In the genomic region with DNA sequence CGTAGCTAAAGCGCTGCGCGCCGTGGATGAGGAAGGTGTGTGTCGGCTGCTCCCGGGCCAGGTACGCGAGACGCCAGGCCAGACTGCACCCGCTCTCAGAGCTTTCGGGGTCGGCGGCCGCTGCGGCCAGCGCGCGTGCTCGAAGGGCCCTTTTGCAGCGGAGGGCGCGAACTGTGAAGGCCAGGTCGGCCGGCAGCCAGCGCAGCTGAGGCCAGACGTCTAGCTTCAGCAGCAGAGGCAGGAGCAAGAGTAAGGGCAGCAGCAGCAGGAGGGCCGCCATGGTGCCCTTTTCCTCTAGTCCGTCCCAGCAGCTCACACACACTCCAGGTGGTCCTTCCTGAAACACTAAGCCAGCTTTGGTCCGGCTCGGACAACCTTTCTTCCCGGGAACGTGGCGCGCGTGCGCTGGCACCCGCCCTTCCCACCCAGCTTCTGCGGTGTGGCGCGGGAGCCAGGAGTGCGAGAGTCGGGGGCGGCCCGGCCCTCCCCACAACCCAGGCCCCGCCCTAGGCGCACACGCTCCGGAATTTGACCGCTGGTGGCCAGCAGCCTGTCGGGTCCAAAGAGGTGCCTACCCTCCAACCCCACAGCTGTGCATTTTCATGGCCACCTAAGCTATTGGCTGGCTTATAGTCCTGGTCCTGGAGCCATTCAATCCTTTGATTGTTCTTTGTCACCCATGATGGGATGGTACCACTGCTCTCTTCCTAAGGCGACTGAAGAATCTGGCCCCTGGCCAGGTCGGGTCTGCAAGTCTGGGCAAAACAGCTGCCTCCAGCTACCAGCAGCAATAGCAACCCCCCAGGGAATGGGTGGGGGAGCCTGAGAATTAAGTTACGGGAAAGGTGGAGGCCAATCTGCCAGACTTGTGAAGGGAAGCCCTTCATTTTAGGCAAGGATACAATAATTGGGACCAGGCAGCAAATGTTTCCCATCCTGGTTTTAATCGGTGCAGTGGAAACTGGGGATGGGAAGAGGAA, we compare ENCODE assay signal across 8 mouse cellular contexts. TPM values are rescaled to one million over a fixed set of nuclear protein-coding genes. Genes with fewer than 3 reads are reported as not detected.
DNase-seq lines count a peak whose midpoint lies in the region; ATAC-seq and TF ChIP-seq lines count a peak whose summit lies in the region.

A gene (minus strand): TSS at position 428 of the 980 bp plus-strand sequence.

- peak within 1 kb of the TSS; percentile 96 for H3K4me2 ChIP-seq in intestine, postnatal 0 days (replicated peaks; ENCODE audit: low read depth)
- H3K4me2 ChIP-seq in liver, embryonic 12.5 days, result peak within 1 kb of the TSS; percentile 74
- peak within 1 kb of the TSS; percentile 98 for H3K4me2 ChIP-seq in neural tube, embryonic 12.5 days (replicated peaks)

- peaks cover 38% of the 10 kb centered on the region for H3K36me3 ChIP-seq in intestine, postnatal 0 days (ENCODE audit: control insufficient read depth, insufficient read depth)
- peaks cover 44% of the 10 kb centered on the region for H3K36me3 ChIP-seq in liver, embryonic 12.5 days
- H3K36me3 ChIP-seq in neural tube, embryonic 12.5 days, result peaks cover 62% of the 10 kb centered on the region

- 2% methylated on average over 54 of the region's 55 CpGs for WGBS in intestine, postnatal 0 days
- WGBS in liver, embryonic 12.5 days (ENCODE audit: insufficient replicate concordance), result 4% methylated on average over 55 of the region's 55 CpGs
- WGBS in neural tube, embryonic 12.5 days, result 1% methylated on average over 55 of the region's 55 CpGs

- H3K9me3 ChIP-seq in intestine, postnatal 0 days (ENCODE audit: control insufficient read depth), result no peaks in the 10 kb centered on the region
- H3K9me3 ChIP-seq in liver, embryonic 12.5 days (replicated peaks), result no peaks in the 10 kb centered on the region
- no peaks in the 10 kb centered on the region for H3K9me3 ChIP-seq in neural tube, embryonic 12.5 days

- peak within 1 kb of the TSS; percentile 37 for H3K9ac ChIP-seq in intestine, postnatal 0 days (ENCODE audit: low read depth, low read length)
- H3K9ac ChIP-seq in liver, embryonic 12.5 days, result peak within 1 kb of the TSS; percentile 8; the same call in 1 of the 2 replicates
- peak within 1 kb of the TSS; percentile 81 for H3K9ac ChIP-seq in neural tube, embryonic 12.5 days

- TF ChIP-seq CTCF in left cerebral cortex, adult 2 months (IDR thresholded peaks at IDR 0.05), result no peak
- TF ChIP-seq CTCF in cortical plate, adult 2 months (IDR thresholded peaks at IDR 0.05; ENCODE audit: extremely low read depth, insufficient read depth, low read length), result no peak
- TF ChIP-seq CTCF in intestine, postnatal 0 days (IDR thresholded peaks at IDR 0.05; ENCODE audit: low read depth), result no peak

- TF ChIP-seq POLR2A in cortical plate, adult 2 months (IDR thresholded peaks at IDR 0.05; ENCODE audit: extremely low read depth, insufficient read depth, low read length), result no peak

- peak; percentile 36 for ATAC-seq in intestine, postnatal 0 days
- peak; percentile 35; the same call in 1 of the 2 replicates for ATAC-seq in liver, embryonic 12.5 days
- ATAC-seq in neural tube, embryonic 12.5 days (ENCODE audit: low FRiP score, low read depth), result peak; percentile 51

- H3K27me3 ChIP-seq in intestine, postnatal 0 days (replicated peaks; ENCODE audit: control insufficient read depth, insufficient read depth, low read length), result no peaks in the 10 kb centered on the region
- H3K27me3 ChIP-seq in liver, embryonic 12.5 days (replicated peaks), result peaks cover 43% of the 10 kb centered on the region
- H3K27me3 ChIP-seq in neural tube, embryonic 12.5 days (replicated peaks), result no peaks in the 10 kb centered on the region

- H3K4me3 ChIP-seq in left cerebral cortex, adult 2 months, result peak within 1 kb of the TSS; percentile 60
- peak within 1 kb of the TSS; percentile 44 for H3K4me3 ChIP-seq in cortical plate, adult 2 months (ENCODE audit: insufficient read depth, low read length)
- H3K4me3 ChIP-seq in intestine, postnatal 0 days (ENCODE audit: low read depth, low read length), result peak within 1 kb of the TSS; percentile 56
- peak within 1 kb of the TSS; percentile 55 for H3K4me3 ChIP-seq in liver, embryonic 12.5 days
- peak within 1 kb of the TSS; percentile 65 for H3K4me3 ChIP-seq in neural tube, embryonic 12.5 days

- intact Hi-C loops in left cerebral cortex, adult 2 months (cut with DNase I), result loop anchor here (5.0 kb wide), 1 partner anchor 872 kb away; no protein-coding TSS in a partner anchor

- H3K4me1 ChIP-seq in cortical plate, adult 2 months (ENCODE audit: control insufficient read depth, insufficient read depth, low read length), result no peaks in the 10 kb centered on the region
- H3K4me1 ChIP-seq in intestine, postnatal 0 days (replicated peaks; ENCODE audit: control insufficient read depth, insufficient read depth, low read length), result 0 out of 2 replicates have a peak, but pooled peaks cover 4% of the 10 kb centered on the region
- peaks cover 23% of the 10 kb centered on the region for H3K4me1 ChIP-seq in liver, embryonic 12.5 days
- peaks cover 33% of the 10 kb centered on the region for H3K4me1 ChIP-seq in neural tube, embryonic 12.5 days

- peak; percentile 25 to 54 for DNase-seq in left cerebral cortex, adult 2 months (ENCODE audit: extremely low spot score in 1 of 2, low spot score in 2 of 2)
- DNase-seq in left cerebral cortex, adult 8-10 months (ENCODE audit: low spot score in 2 of 2), result no peak
- peak; percentile 30 to 66 for DNase-seq in gastrocnemius, postnatal 4 days (ENCODE audit: low spot score in 2 of 2)
- DNase-seq in T-cell, adult 2 months (ENCODE audit: low spot score), result no peak

- peak within 1 kb of the TSS; percentile 45 for H3K27ac ChIP-seq in left cerebral cortex, adult 2 months
- H3K27ac ChIP-seq in cortical plate, adult 2 months (ENCODE audit: insufficient read depth, low read length), result no peak within 1 kb of the TSS
- no peak within 1 kb of the TSS for H3K27ac ChIP-seq in intestine, postnatal 0 days (ENCODE audit: low read depth, low read length)
- H3K27ac ChIP-seq in liver, embryonic 12.5 days, result no peak within 1 kb of the TSS
- H3K27ac ChIP-seq in neural tube, embryonic 12.5 days, result peak within 1 kb of the TSS; percentile 76

RNA-seq across cellular contexts. Expression of the gene that starts here (rescaled TPM):
- total RNA-seq in left cerebral cortex, adult 2 months (2021), result 1 to 10 TPM; 8.1 to 8.3 TPM
- total RNA-seq in left cerebral cortex, adult 8-10 months (2022), result 1 to 10 TPM; 5.7 to 7.9 (median 7.4) TPM
- polyA plus RNA-seq in cortical plate, adult 2 months (2012; rRNA removed), result 6.8 and 9.4 TPM in 2 replicates
- total RNA-seq in gastrocnemius, postnatal 4 days (2021), result 1 to 10 TPM; 7.2 to 7.4 TPM
- 2.5 and 2.9 TPM in 2 replicates for polyA plus RNA-seq in intestine, postnatal 0 days (2015; fragmentation: Nextera tagmentation; extraction: Ambion mirVana)
- 3.7 and 4.1 TPM in 2 replicates for polyA plus RNA-seq in liver, embryonic 12.5 days (2016; fragmentation: Nextera tagmentation; extraction: Ambion mirVana)
- 19.7 and 22.7 TPM in 2 replicates for polyA plus RNA-seq in neural tube, embryonic 12.5 days (2016; fragmentation: Nextera tagmentation; extraction: Ambion mirVana)

Comparison
In these comparisons a context has a peak if more than half of its experiments do, and no peak if none do; other contexts are left out.
1. DNase-seq: peak in left cerebral cortex, adult 2 months (2 of 2) and gastrocnemius, postnatal 4 days (2 of 2); none in left cerebral cortex, adult 8-10 months (0 of 2) and T-cell, adult 2 months (single experiment).
2. H3K27ac ChIP-seq: peak in left cerebral cortex, adult 2 months (single experiment) and neural tube, embryonic 12.5 days (single experiment); none in cortical plate, adult 2 months (single experiment), intestine, postnatal 0 days (single experiment) and liver, embryonic 12.5 days (single experiment).
3. H3K9ac ChIP-seq: peak in every context shown above with its lines; median percentile 81 in neural tube, embryonic 12.5 days; 37 in intestine, postnatal 0 days; 8 in liver, embryonic 12.5 days.
4. Peak in every context shown above with its lines, with median percentiles within 50 percentile points of each other: H3K4me3 ChIP-seq, ATAC-seq and H3K4me2 ChIP-seq.